Mouse (Mus musculus): ENCODE data around the gene Tmem72. TPM values are rescaled to one million over a fixed set of nuclear protein-coding genes. Genes with fewer than 3 reads are reported as not detected.

Gene Tmem72
- total and polyA plus RNA-seq, 3 experiments = 0.01 to 0.04 TPM; not detected in 1

DNA sequence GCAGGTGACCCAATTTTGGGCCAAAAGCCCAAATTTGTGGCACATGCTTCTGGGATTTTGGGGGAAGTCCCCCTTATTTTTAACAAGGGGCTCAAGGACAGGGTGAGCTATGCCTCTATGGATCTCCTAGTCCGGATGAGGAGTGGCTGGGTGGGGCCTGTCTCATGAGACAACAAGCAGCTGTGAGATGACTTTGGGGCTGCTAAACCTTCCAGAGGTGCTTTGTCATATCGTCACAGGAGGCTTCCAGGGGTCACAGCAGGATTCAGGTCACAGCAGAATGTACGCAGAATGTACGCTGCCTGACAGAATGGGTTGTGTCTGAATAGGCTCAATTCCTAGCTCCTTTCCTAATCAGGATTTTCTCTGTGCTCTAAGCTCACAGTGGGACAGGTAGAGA is 1.6 kb upstream of the Tmem72 start:
- TF ChIP-seq SMC3 (IDR thresholded peaks at IDR 0.05; ENCODE audit: low read depth, low read length) (no peak), CHD2 (IDR thresholded peaks at IDR 0.05; ENCODE audit: low read length) (no peak), USF1 (IDR thresholded peaks at IDR 0.05; ENCODE audit: low read depth, low read length) (no peak), JUND (IDR thresholded peaks at IDR 0.05; ENCODE audit: low read depth, low read length) (no peak), USF2 (IDR thresholded peaks at IDR 0.05; ENCODE audit: borderline replicate concordance in 1 of 2, insufficient read depth in 1 of 2, low read depth in 1 of 2, low read length in 2 of 2) (no peak), TBP (IDR thresholded peaks at IDR 0.05; ENCODE audit: low read depth, low read length) (no peak), MAZ (IDR thresholded peaks at IDR 0.05; ENCODE audit: low read depth, low read length) (no peak), BHLHE40 (IDR thresholded peaks at IDR 0.05; ENCODE audit: borderline replicate concordance, low read depth, low read length) (no peak), POLR2A (IDR thresholded peaks at IDR 0.05; ENCODE audit: control insufficient read depth in 1 of 2, insufficient read depth in 1 of 2, low read depth in 1 of 2, low read length in 2 of 2, poor library complexity in 1 of 2) (no peak), E2F4 (IDR thresholded peaks at IDR 0.05; ENCODE audit: borderline replicate concordance, low read depth, low read length) (no peak), GABPA (IDR thresholded peaks at IDR 0.05; ENCODE audit: low read depth, low read length) (no peak), ZKSCAN1 (IDR thresholded peaks at IDR 0.05; ENCODE audit: low read depth, low read length) (no peak), POLR2AphosphoS5 (IDR thresholded peaks at IDR 0.05; ENCODE audit: borderline replicate concordance, low read depth, low read length) (no peak), RAD21 (IDR thresholded peaks at IDR 0.05; ENCODE audit: low read depth, low read length) (no peak)

DNA sequence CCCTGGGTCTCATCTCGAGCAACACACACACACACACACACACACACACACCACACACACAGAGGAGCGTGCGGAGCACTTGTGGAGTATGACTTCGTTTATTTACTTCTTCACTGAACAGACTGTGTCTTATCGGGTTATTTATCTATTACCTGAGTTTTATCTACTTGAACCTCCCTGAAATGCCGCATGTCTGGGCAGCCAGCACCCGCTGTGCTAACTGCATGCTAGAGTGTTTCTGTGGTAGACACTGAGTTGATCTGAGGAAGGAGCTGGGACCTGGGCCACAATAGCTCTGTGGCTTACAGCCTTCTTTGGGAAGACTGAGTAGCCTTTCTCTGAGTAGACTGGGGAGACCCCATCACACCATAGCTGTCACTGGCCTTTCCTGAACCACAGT is 1.1 kb upstream of the Tmem72 start:
- TF ChIP-seq POLR2A (IDR thresholded peaks at IDR 0.05; ENCODE audit: control insufficient read depth in 1 of 2, insufficient read depth in 1 of 2, low read depth in 1 of 2, low read length in 2 of 2, poor library complexity in 1 of 2) = no peak
- TF ChIP-seq CTCF (IDR thresholded peaks at IDR 0.05 in 2 of 3, conservative IDR thresholded peaks at IDR 0.05 in 1 of 3; ENCODE audit: control insufficient read depth in 1 of 3, insufficient read depth in 1 of 3, low read depth in 2 of 3, low read length in 3 of 3, poor library complexity in 1 of 3, severe bottlenecking in 1 of 3) = no peak
- TF ChIP-seq E2F4 (IDR thresholded peaks at IDR 0.05; ENCODE audit: borderline replicate concordance, low read depth, low read length) = no peak
- TF ChIP-seq USF2 (IDR thresholded peaks at IDR 0.05; ENCODE audit: borderline replicate concordance in 1 of 2, insufficient read depth in 1 of 2, low read depth in 1 of 2, low read length in 2 of 2) = no peak
- no peak for TF ChIP-seq MAZ (IDR thresholded peaks at IDR 0.05; ENCODE audit: low read depth, low read length)
- no peak for TF ChIP-seq ZKSCAN1 (IDR thresholded peaks at IDR 0.05; ENCODE audit: low read depth, low read length)
- no peak for TF ChIP-seq KAT2A (conservative IDR thresholded peaks at IDR 0.05; ENCODE audit: low read depth, low read length)
- TF ChIP-seq POLR2AphosphoS2 (IDR thresholded peaks at IDR 0.05; ENCODE audit: low read length) = no peak
- no peak for TF ChIP-seq CHD2 (IDR thresholded peaks at IDR 0.05; ENCODE audit: low read length)
- TF ChIP-seq BHLHE40 (IDR thresholded peaks at IDR 0.05; ENCODE audit: borderline replicate concordance, low read depth, low read length) = no peak
- no peak for TF ChIP-seq ETS1 (IDR thresholded peaks at IDR 0.05; ENCODE audit: low read depth, low read length)
- no peak for TF ChIP-seq MXI1 (IDR thresholded peaks at IDR 0.05; ENCODE audit: low read depth, low read length)
- TF ChIP-seq NRF1 (IDR thresholded peaks at IDR 0.05; ENCODE audit: insufficient read depth, low read depth, low read length, poor library complexity, severe bottlenecking) = no peak
- no peaks in the 10 kb centered on the region for H3K27me3 ChIP-seq (ENCODE audit: control insufficient read depth in 1 of 2, insufficient read depth in 2 of 2, low read length in 2 of 2)
- H3K36me3 ChIP-seq (ENCODE audit: control insufficient read depth in 1 of 2, insufficient read depth in 2 of 2, low read length in 2 of 2) = no peaks in the 10 kb centered on the region
- H3K9ac ChIP-seq (ENCODE audit: control insufficient read depth, low read depth, low read length, poor library complexity, severe bottlenecking) = no peak overlapping the region
- H3K4me1 ChIP-seq (ENCODE audit: control insufficient read depth in 1 of 2, insufficient read depth in 2 of 2, low read length in 2 of 2) = no peaks in the 10 kb centered on the region
- DNase-seq (ENCODE audit: low read depth, low spot score) = no peak
- H3K4me3 ChIP-seq (ENCODE audit: control insufficient read depth in 1 of 2, insufficient read depth in 1 of 2, low read depth in 2 of 2, low read length in 2 of 2) = no peak overlapping the region
- no peaks in the 10 kb centered on the region for H3K79me2 ChIP-seq (ENCODE audit: control insufficient read depth, insufficient read depth, low read length, poor library complexity)
- no peaks in the 10 kb centered on the region for H3K9me3 ChIP-seq (replicated peaks; ENCODE audit: insufficient read depth, low read length)
- no peak overlapping the region for H3K27ac ChIP-seq (ENCODE audit: control insufficient read depth, low read depth, low read length)

More for the DNA sequence above, 1.6 kb upstream of the Tmem72 start:
- Histone ChIP-seq H3K36me3 (ENCODE audit: control insufficient read depth in 1 of 2, insufficient read depth in 2 of 2, low read length in 2 of 2) (no peaks in the 10 kb centered on the region), H3K79me2 (ENCODE audit: control insufficient read depth, insufficient read depth, low read length, poor library complexity) (no peaks in the 10 kb centered on the region), H3K4me3 (ENCODE audit: control insufficient read depth in 1 of 2, insufficient read depth in 1 of 2, low read depth in 2 of 2, low read length in 2 of 2) (no peak overlapping the region), H3K9ac (ENCODE audit: control insufficient read depth, low read depth, low read length, poor library complexity, severe bottlenecking) (no peak overlapping the region), H3K9me3 (replicated peaks; ENCODE audit: insufficient read depth, low read length) (no peaks in the 10 kb centered on the region), H3K27ac (ENCODE audit: control insufficient read depth, low read depth, low read length) (no peak overlapping the region), H3K27me3 (ENCODE audit: control insufficient read depth in 1 of 2, insufficient read depth in 2 of 2, low read length in 2 of 2) (no peaks in the 10 kb centered on the region), H3K4me1 (ENCODE audit: control insufficient read depth in 1 of 2, insufficient read depth in 2 of 2, low read length in 2 of 2) (no peaks in the 10 kb centered on the region)
- no peak for DNase-seq (ENCODE audit: low read depth, low spot score)
